Mouse (Mus musculus) stomach, postnatal 0 days (tissue): Measurements from ENCODE around the gene Sult6b2. TPM values are rescaled to one million over a fixed set of nuclear protein-coding genes. Genes with fewer than 3 reads are reported as not detected.

Source experiments
- ATAC-seq: fragments of 200-750 bp; cut with Nextera tagmentation; 2 replicates; pipeline ENCODE4 v1.8.0; 2017; ENCODE audit not compliant: low FRiP score, low TSS enrichment
- DNase-seq: peaks from one replicate; pipeline ENCODE4 v3.0.0-alpha.2; 2016; ENCODE audit warnings: low spot score
- H3K27ac ChIP-seq: fragments of 300-500 bp; sonication (generic); replicated peaks from 2 replicates; pipeline ENCODE4 v1.5.1; 2014; ENCODE audit warnings: mild to moderate bottlenecking, control low read depth
- H3K27me3 ChIP-seq: fragments of 300-500 bp; sonication (generic); 2 replicates; pipeline ENCODE4 v1.6.1; 2014; ENCODE audit warnings: low read length; ENCODE audit not compliant: control insufficient read depth, insufficient read depth
- H3K36me3 ChIP-seq: fragments of 300-500 bp; sonication (generic); 2 replicates; pipeline ENCODE4 v1.6.1; 2014; ENCODE audit warnings: low read length, mixed read lengths; ENCODE audit not compliant: control insufficient read depth, insufficient read depth
- H3K4me1 ChIP-seq: fragments of 300-500 bp; sonication (generic); replicated peaks from 2 replicates; pipeline ENCODE4 v1.6.1; 2014; ENCODE audit warnings: antibody characterized with exemption; ENCODE audit not compliant: control insufficient read depth, insufficient read depth
- H3K4me2 ChIP-seq: fragments of 300-500 bp; sonication (generic); replicated peaks from 2 replicates; pipeline ENCODE4 v1.6.1; 2014; ENCODE audit warnings: low read depth, mild to moderate bottlenecking, control low read depth, moderate library complexity
- H3K4me3 ChIP-seq: fragments of 300-500 bp; sonication (generic); 2 replicates; pipeline ENCODE4 v1.5.1; 2014; ENCODE audit warnings: low read depth, low read length, control low read depth
- H3K9ac ChIP-seq: fragments of 300-500 bp; sonication (generic); 2 replicates; pipeline ENCODE4 v1.6.1; 2014; ENCODE audit warnings: mild to moderate bottlenecking, low read length, control low read depth, mixed read lengths
- H3K9me3 ChIP-seq: fragments of 300-500 bp; sonication (generic); 2 replicates; pipeline ENCODE4 v1.6.1; 2016; ENCODE audit warnings: low read length; ENCODE audit not compliant: control insufficient read depth
- CTCF ChIP-seq: IDR thresholded peaks from 2 replicates; pipeline ENCODE4 v1.5.1; 2016; ENCODE audit warnings: antibody characterized with exemption, low read depth, mild to moderate bottlenecking, moderate library complexity
- EP300 ChIP-seq: optimal IDR thresholded peaks from 2 replicates; pipeline ENCODE3; 2016; ENCODE audit warnings: antibody characterized with exemption
- WGBS: fragments of 180-500 bp; shearing (Covaris S2); extraction: QIAGEN DNeasy Blood & Tissue Kit; methylation state at CpG from one replicate; pipeline ENCODE4 v1.1.7; 2014; 5-methylcytosine and 5-hydroxymethylcytosine counted together
- polyA plus RNA-seq: library from polyadenylated mRNA; unstranded; fragments of >200 nt; fragmentation: Nextera tagmentation; extraction: Ambion mirVana; gene quantifications from 2 replicates; pipeline ENCODE4 v1.2.1, GENCODE M21; 2015

The Sult6b2 gene
- polyA plus RNA-seq: not detected in 2 replicates

GRCm38 (mm10) chr6:142804402-142804801, at the start of gene Sult6b2:
TSS of gene Sult6b2 (minus strand) at chr6:142804502.
- no peak for ATAC-seq
- no peak for DNase-seq
- H3K4me2 ChIP-seq: no peak within 1 kb of the TSS
- H3K27ac ChIP-seq: no peak within 1 kb of the TSS
- H3K9me3 ChIP-seq: no peaks in the 10 kb centered on the region
- no peak for TF ChIP-seq EP300
- no peak for TF ChIP-seq CTCF
- H3K4me3 ChIP-seq: no peak within 1 kb of the TSS
- no peaks in the 10 kb centered on the region for H3K27me3 ChIP-seq
- no peaks in the 10 kb centered on the region for H3K36me3 ChIP-seq
- no peak within 1 kb of the TSS for H3K9ac ChIP-seq
- H3K4me1 ChIP-seq: no peaks in the 10 kb centered on the region

GRCm38 (mm10) chr6:142852419-142853377, 48.4 kb upstream of the Sult6b2 start:
- H3K4me1 ChIP-seq: no peaks in the 10 kb centered on the region
- H3K27ac ChIP-seq: no peak overlapping the region
- H3K27me3 ChIP-seq: no peaks in the 10 kb centered on the region
- 81% methylated on average over 6 of the region's 6 CpGs for WGBS
- H3K36me3 ChIP-seq: no peaks in the 10 kb centered on the region
- TF ChIP-seq EP300 (no peak), CTCF (no peak)
- H3K9me3 ChIP-seq: no peaks in the 10 kb centered on the region
- no peak overlapping the region for H3K9ac ChIP-seq
- no peak overlapping the region for H3K4me3 ChIP-seq
- no peak for DNase-seq
- H3K4me2 ChIP-seq: no peak overlapping the region
- no peak for ATAC-seq

GRCm38 (mm10) chr6:142850436-142850835, 46.1 kb upstream of the Sult6b2 start:
- DNase-seq: no peak

GRCm38 (mm10) chr6:142849326-142849725, 45.0 kb upstream of the Sult6b2 start:
- Histone ChIP-seq H3K27ac (no peak overlapping the region), H3K36me3 (no peaks in the 10 kb centered on the region), H3K27me3 (no peaks in the 10 kb centered on the region), H3K4me2 (no peak overlapping the region), H3K9ac (no peak overlapping the region), H3K4me1 (no peaks in the 10 kb centered on the region), H3K4me3 (no peak overlapping the region), H3K9me3 (no peaks in the 10 kb centered on the region)
- no peak for ATAC-seq
- DNase-seq: no peak
- WGBS: 58% methylated on average over 5 of the region's 5 CpGs
- TF ChIP-seq EP300 (no peak), CTCF (no peak)

More at GRCm38 (mm10) chr6:142850436-142850835, 46.1 kb upstream of the Sult6b2 start:
- H3K36me3 ChIP-seq: no peaks in the 10 kb centered on the region
- no peaks in the 10 kb centered on the region for H3K27me3 ChIP-seq
- no peaks in the 10 kb centered on the region for H3K9me3 ChIP-seq
- no peak overlapping the region for H3K4me3 ChIP-seq
- no peak overlapping the region for H3K9ac ChIP-seq
- TF ChIP-seq EP300 (no peak), CTCF (no peak)
- no peaks in the 10 kb centered on the region for H3K4me1 ChIP-seq
- no peak overlapping the region for H3K27ac ChIP-seq
- no peak overlapping the region for H3K4me2 ChIP-seq
- 81% methylated on average over 8 of the region's 8 CpGs for WGBS
- ATAC-seq: no peak

- Histone ChIP-seq H3K27me3 (no peaks in the 10 kb centered on the region), H3K9ac (no peak overlapping the region), H3K27ac (no peak overlapping the region), H3K36me3 (no peaks in the 10 kb centered on the region), H3K4me2 (no peak overlapping the region), H3K4me1 (no peaks in the 10 kb centered on the region), H3K4me3 (no peak overlapping the region), H3K9me3 (no peaks in the 10 kb centered on the region)
- no peak for TF ChIP-seq EP300
- no peak for TF ChIP-seq CTCF
- 79% methylated on average over 8 of the region's 8 CpGs for WGBS
- DNase-seq (no peak), ATAC-seq (no peak)
Measured at GRCm38 (mm10) chr6:142847914-142848674, 43.8 kb upstream of the Sult6b2 start.

GRCm38 (mm10) chr6:142846855-142847254, 42.6 kb upstream of the Sult6b2 start:
- H3K9ac ChIP-seq: no peak overlapping the region
- H3K4me3 ChIP-seq: no peak overlapping the region
- no peaks in the 10 kb centered on the region for H3K36me3 ChIP-seq
- H3K4me1 ChIP-seq: no peaks in the 10 kb centered on the region
- WGBS: 82% methylated on average over 4 of the region's 4 CpGs
- H3K4me2 ChIP-seq: no peak overlapping the region
- H3K27ac ChIP-seq: no peak overlapping the region
- DNase-seq (no peak), ATAC-seq (no peak)
- TF ChIP-seq CTCF (no peak), EP300 (no peak)
- no peaks in the 10 kb centered on the region for H3K27me3 ChIP-seq
- no peaks in the 10 kb centered on the region for H3K9me3 ChIP-seq
